Mouse (Mus musculus) limb, embryonic 12.5 days (tissue): ENCODE data around the gene Fzr1. TPM values are rescaled to one million over a fixed set of nuclear protein-coding genes. Genes with fewer than 3 reads are reported as not detected.

ENCODE experiments used
- ATAC-seq: fragments of 200-750 bp; cut with Nextera tagmentation; 2 replicates; pipeline ENCODE4 v1.8.0; 2017; ENCODE audit warnings: low read depth, moderate TSS enrichment; ENCODE audit not compliant: insufficient number of reproducible peaks, insufficient read depth, low FRiP score, low TSS enrichment
- H3K27ac ChIP-seq: fragments of 300-500 bp; sonication (generic); 2 replicates; pipeline ENCODE4 v1.5.1; 2016; ENCODE audit warnings: mild to moderate bottlenecking, moderate library complexity
- H3K27me3 ChIP-seq: fragments of 300-500 bp; sonication (generic); 2 replicates; pipeline ENCODE4 v1.6.1; 2016; ENCODE audit warnings: mild to moderate bottlenecking, moderate library complexity
- H3K36me3 ChIP-seq: fragments of 300-500 bp; sonication (generic); 2 replicates; pipeline ENCODE4 v1.6.1; 2016; ENCODE audit warnings: mild to moderate bottlenecking, moderate library complexity
- H3K4me1 ChIP-seq: fragments of 300-500 bp; sonication (generic); replicated peaks from 2 replicates; pipeline ENCODE4 v1.6.1; 2016
- H3K4me2 ChIP-seq: fragments of 300-500 bp; sonication (generic); 2 replicates; pipeline ENCODE4 v1.6.1; 2016; ENCODE audit warnings: mild to moderate bottlenecking, moderate library complexity
- H3K4me3 ChIP-seq: fragments of 300-500 bp; sonication (generic); replicated peaks from 2 replicates; pipeline ENCODE4 v1.5.1; 2016; ENCODE audit warnings: mild to moderate bottlenecking
- H3K9ac ChIP-seq: fragments of 300-500 bp; sonication (generic); replicated peaks from 2 replicates; pipeline ENCODE4 v1.6.1; 2016; ENCODE audit warnings: mild to moderate bottlenecking, moderate library complexity
- H3K9me3 ChIP-seq: fragments of 300-500 bp; sonication (generic); 2 replicates; pipeline ENCODE4 v1.6.1; 2016; ENCODE audit warnings: mild to moderate bottlenecking, moderate library complexity
- WGBS: fragments of 180-500 bp; shearing (Covaris S2); methylation state at CpG from one replicate; pipeline ENCODE4 v1.1.7; 2016; 5-methylcytosine and 5-hydroxymethylcytosine counted together
- polyA plus RNA-seq: library from polyadenylated mRNA; unstranded; fragments of >200 nt; fragmentation: Nextera tagmentation; extraction: Ambion mirVana; gene quantifications from 2 replicates; pipeline ENCODE4 v1.2.1, GENCODE M21; 2016

The Fzr1 gene
- 136 and 137 TPM in 2 replicates for polyA plus RNA-seq

GRCm38 (mm10) chr10:81377793-81378552 is at the start of gene Fzr1:
Gene Fzr1 (minus strand): TSS chr10:81378516.
- H3K9ac ChIP-seq, result peak within 1 kb of the TSS; percentile 90
- ATAC-seq, result peak; percentile 38
- H3K27ac ChIP-seq, result peak within 1 kb of the TSS; percentile 74
- H3K36me3 ChIP-seq, result peaks cover 35% of the 10 kb centered on the region
- peaks cover 25% of the 10 kb centered on the region for H3K4me1 ChIP-seq
- no peaks in the 10 kb centered on the region for H3K27me3 ChIP-seq
- under 1% methylated on average over 59 of the region's 59 CpGs for WGBS
- H3K9me3 ChIP-seq, result no peaks in the 10 kb centered on the region
- peak within 1 kb of the TSS; percentile 90 for H3K4me2 ChIP-seq
- peak within 1 kb of the TSS; percentile 84 for H3K4me3 ChIP-seq

- Histone ChIP-seq H3K27me3 (peaks cover 80% of the 10 kb centered on the region), H3K4me1 (peaks cover 54% of the 10 kb centered on the region), H3K27ac (no peak overlapping the region), H3K9me3 (peaks cover 6% of the 10 kb centered on the region; the same call in 1 of the 2 replicates), H3K4me3 (no peak overlapping the region), H3K9ac (no peak overlapping the region), H3K36me3 (no peaks in the 10 kb centered on the region), H3K4me2 (no peak overlapping the region)
- WGBS, result 76% methylated on average over 8 of the region's 8 CpGs
- ATAC-seq, result no peak
Measured at GRCm38 (mm10) chr10:81427804-81428506, 49.6 kb upstream of the Fzr1 start.

- peaks cover 6% of the 10 kb centered on the region; the same call in 1 of the 2 replicates for H3K9me3 ChIP-seq
- H3K4me2 ChIP-seq, result peak overlapping the region; percentile 89
- peaks cover 52% of the 10 kb centered on the region for H3K4me1 ChIP-seq
- H3K27me3 ChIP-seq, result peaks cover 80% of the 10 kb centered on the region
- H3K9ac ChIP-seq, result peak overlapping the region; percentile 68; the same call in 1 of the 2 replicates
- no peak overlapping the region for H3K27ac ChIP-seq
- no peaks in the 10 kb centered on the region for H3K36me3 ChIP-seq
- H3K4me3 ChIP-seq, result peak overlapping the region; percentile 55
- whole genome bisulfite sequencing, result 30% methylated on average over 3 of the region's 3 CpGs
- ATAC-seq, result no peak
Measured at GRCm38 (mm10) chr10:81427327-81427726, 49.0 kb upstream of the Fzr1 start.

GRCm38 (mm10) chr10:81426897-81427296 is 48.6 kb upstream of the Fzr1 start:
- Histone ChIP-seq H3K27me3 (peaks cover 78% of the 10 kb centered on the region), H3K9ac (peak overlapping the region; percentile 68), H3K27ac (no peak overlapping the region), H3K4me1 (peaks cover 52% of the 10 kb centered on the region), H3K36me3 (no peaks in the 10 kb centered on the region), H3K4me3 (peak overlapping the region; percentile 55), H3K4me2 (peak overlapping the region; percentile 89), H3K9me3 (peaks cover 6% of the 10 kb centered on the region; the same call in 1 of the 2 replicates)
- under 1% methylated on average over 35 of the region's 38 CpGs for WGBS
- ATAC-seq, result no peak

GRCm38 (mm10) chr10:81426081-81426671 is 47.9 kb upstream of the Fzr1 start:
- Histone ChIP-seq H3K4me3 (peak overlapping the region; percentile 55), H3K27ac (no peak overlapping the region), H3K4me2 (peak overlapping the region; percentile 89), H3K36me3 (no peaks in the 10 kb centered on the region), H3K27me3 (peaks cover 76% of the 10 kb centered on the region), H3K9me3 (peaks cover 6% of the 10 kb centered on the region; the same call in 1 of the 2 replicates), H3K9ac (peak overlapping the region; percentile 68), H3K4me1 (peaks cover 47% of the 10 kb centered on the region)
- 3% methylated on average over 22 of the region's 33 CpGs for WGBS
- ATAC-seq, result no peak

- no peak for ATAC-seq
- H3K4me1 ChIP-seq, result peaks cover 44% of the 10 kb centered on the region
- peaks cover 4% of the 10 kb centered on the region; the same call in 1 of the 2 replicates for H3K36me3 ChIP-seq
- peak overlapping the region; percentile 37; the same call in 1 of the 2 replicates for H3K9ac ChIP-seq
- 26% methylated on average over 10 of the region's 10 CpGs for WGBS
- H3K4me3 ChIP-seq, result peak overlapping the region; percentile 15
- peaks cover 77% of the 10 kb centered on the region for H3K27me3 ChIP-seq
- peaks cover 6% of the 10 kb centered on the region; the same call in 1 of the 2 replicates for H3K9me3 ChIP-seq
- H3K4me2 ChIP-seq, result peak overlapping the region; percentile 89
- no peak overlapping the region for H3K27ac ChIP-seq
Measured at GRCm38 (mm10) chr10:81425236-81425850, 47.0 kb upstream of the Fzr1 start.

- Histone ChIP-seq H3K9me3 (peaks cover 6% of the 10 kb centered on the region; the same call in 1 of the 2 replicates), H3K36me3 (peaks cover 13% of the 10 kb centered on the region), H3K4me2 (peak overlapping the region; percentile 89), H3K4me3 (peak overlapping the region; percentile 15; the same call in 1 of the 2 replicates), H3K4me1 (peaks cover 40% of the 10 kb centered on the region), H3K27me3 (peaks cover 77% of the 10 kb centered on the region), H3K27ac (no peak overlapping the region), H3K9ac (peak overlapping the region; percentile 37; the same call in 1 of the 2 replicates)
- WGBS, result 4% methylated on average over 25 of the region's 25 CpGs
- ATAC-seq, result no peak
Measured at GRCm38 (mm10) chr10:81424246-81425051, 46.1 kb upstream of the Fzr1 start.

GRCm38 (mm10) chr10:81423476-81424245 is 45.3 kb upstream of the Fzr1 start:
- Histone ChIP-seq H3K4me2 (peak overlapping the region; percentile 89), H3K4me1 (peaks cover 43% of the 10 kb centered on the region), H3K9me3 (peaks cover 3% of the 10 kb centered on the region; the same call in 1 of the 2 replicates), H3K4me3 (peak overlapping the region; percentile 15; the same call in 1 of the 2 replicates), H3K36me3 (peaks cover 14% of the 10 kb centered on the region), H3K27me3 (peaks cover 70% of the 10 kb centered on the region), H3K27ac (no peak overlapping the region), H3K9ac (0 out of 2 replicates have a peak overlapping the region, but pooled peaks have one; percentile 37)
- WGBS, result 58% methylated on average over 4 of the region's 4 CpGs
- ATAC-seq, result no peak

GRCm38 (mm10) chr10:81422661-81423217 is 44.4 kb upstream of the Fzr1 start:
- Histone ChIP-seq H3K27ac (no peak overlapping the region), H3K4me2 (no peak overlapping the region), H3K4me3 (no peak overlapping the region), H3K9me3 (no peaks in the 10 kb centered on the region), H3K27me3 (peaks cover 60% of the 10 kb centered on the region), H3K4me1 (peaks cover 52% of the 10 kb centered on the region), H3K9ac (no peak overlapping the region), H3K36me3 (peaks cover 14% of the 10 kb centered on the region)
- WGBS, result 82% methylated on average over 3 of the region's 3 CpGs
- no peak for ATAC-seq
